ENCODE assay signal across 34 mouse cellular contexts in the genomic region with DNA sequence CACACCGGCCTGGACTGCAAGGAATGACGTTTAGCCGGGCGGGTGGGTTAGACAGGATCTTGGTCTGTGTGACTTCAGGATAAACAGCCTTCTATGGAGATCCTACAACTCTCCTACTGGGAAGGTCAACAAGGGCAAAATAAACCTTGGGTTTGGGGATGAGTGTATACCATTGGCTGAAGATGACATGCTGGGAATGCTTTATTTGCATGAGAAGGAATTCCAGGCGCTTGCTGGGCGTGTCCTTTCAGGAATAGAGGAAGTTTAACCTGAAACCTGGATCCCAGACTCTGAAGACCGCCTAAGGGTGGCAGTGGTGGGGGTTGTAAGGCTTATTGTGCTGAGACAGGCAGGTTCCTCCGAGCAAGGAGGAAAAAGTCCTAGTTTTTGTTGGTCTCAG. TPM values are rescaled to one million over a fixed set of nuclear protein-coding genes. Genes with fewer than 3 reads are reported as not detected.
DNase-seq lines count a peak whose midpoint lies in the region; ATAC-seq and TF ChIP-seq lines count a peak whose summit lies in the region.
"Had no signal": no experiment of that assay in that cellular context is flagged by ENCODE, and none has a peak within 500 bp of the region (broad histone marks: within the 10 kb centered on the region; RNA-seq: fewer than 3 reads in every experiment).

A gene (minus strand): TSS at position 25 of the 400 bp plus-strand sequence.

- peak; percentile 95 for DNase-seq in R1 (ENCODE audit: low read depth, low spot score)
- DNase-seq in left cerebral cortex, postnatal 10 days (ENCODE audit: extremely low spot score in 1 of 2, low spot score in 2 of 2), result no peak
- DNase-seq in hindbrain, embryonic 14.5 days (ENCODE audit: low spot score), result no peak
- DNase-seq: adrenal gland, adult 8-10 months; adrenal gland, postnatal 25 days; B cell, adult 2 months; cerebellum, adult 11-12 months; cerebellum, adult 8-10 months; cerebellum, postnatal 10 days; cerebellum, postnatal 36 days; embryo, embryonic 11 days; forebrain, postnatal 0 days; gastrocnemius, adult 2 months; gastrocnemius, postnatal 14 days; heart, postnatal 10 days; heart, postnatal 36 days; kidney, adult 2 months had no signal

- 71% methylated on average over 8 of the region's 8 CpGs for WGBS in hindbrain, embryonic 14.5 days

- no peaks in the 10 kb centered on the region for H3K36me3 ChIP-seq in ES-Bruce4 (ENCODE audit: control insufficient read depth, insufficient read depth, low read length, poor library complexity, severe bottlenecking)
- H3K36me3 ChIP-seq in hindbrain, embryonic 14.5 days (replicated peaks; ENCODE audit: control insufficient read depth, insufficient read depth), result no peaks in the 10 kb centered on the region
- H3K36me3 ChIP-seq: embryonic facial prominence, embryonic 10.5 days; embryonic facial prominence, embryonic 13.5 days; heart, embryonic 12.5 days; heart, embryonic 15.5 days; hindbrain, embryonic 10.5 days; hindbrain, embryonic 13.5 days had no signal

- no peak for ATAC-seq in erythroblast, adult 5-6 weeks (replicated peaks; ENCODE audit: low FRiP score, poor library complexity, severe bottlenecking)
- ATAC-seq in activated CD4-positive, CD25-positive, alpha-beta regulatory T cell, adult 4 months, result no peak
- no peak for ATAC-seq in hindbrain, embryonic 14.5 days (ENCODE audit: low FRiP score)
- ATAC-seq: forebrain, embryonic 14.5 days; forebrain, postnatal 0 days; hindbrain, postnatal 0 days; inflammation-experienced regulatory T-cells, adult 6 months; intestine, embryonic 16.5 days had no signal

- peak; percentile 64; the same call in 1 of the 2 replicates for TF ChIP-seq EP300 in ES-Bruce4 (IDR thresholded peaks at IDR 0.05; ENCODE audit: insufficient read depth, low read depth, low read length)

- H3K27ac ChIP-seq in ES-Bruce4 (ENCODE audit: insufficient read depth, low read length), result peak within 1 kb of the TSS; percentile 96
- H3K27ac ChIP-seq in hindbrain, embryonic 14.5 days, result no peak within 1 kb of the TSS
- H3K27ac ChIP-seq: embryonic facial prominence, embryonic 10.5 days; embryonic facial prominence, embryonic 13.5 days; gastrocnemius, adult 2 months; heart, embryonic 15.5 days; hindbrain, embryonic 10.5 days; hindbrain, embryonic 13.5 days; hindbrain, postnatal 0 days had no signal

- H3K4me3 ChIP-seq in ES-Bruce4 (ENCODE audit: low read depth, low read length), result peak within 1 kb of the TSS; percentile 95
- no peak within 1 kb of the TSS for H3K4me3 ChIP-seq in hindbrain, embryonic 14.5 days (replicated peaks; ENCODE audit: low read length)
- H3K4me3 ChIP-seq: embryonic facial prominence, embryonic 10.5 days; embryonic facial prominence, embryonic 13.5 days; gastrocnemius, adult 2 months; heart, embryonic 12.5 days; heart, embryonic 15.5 days; hindbrain, embryonic 10.5 days; hindbrain, embryonic 13.5 days had no signal

- H3K27me3 ChIP-seq in ES-Bruce4 (ENCODE audit: control insufficient read depth, insufficient read depth, low read length, poor library complexity, severe bottlenecking), result no peaks in the 10 kb centered on the region
- no peaks in the 10 kb centered on the region for H3K27me3 ChIP-seq in hindbrain, embryonic 14.5 days (ENCODE audit: control insufficient read depth, insufficient read depth, low read length)
- H3K27me3 ChIP-seq: CH12.LX; embryonic facial prominence, embryonic 13.5 days; heart, embryonic 12.5 days; heart, embryonic 15.5 days; hindbrain, embryonic 13.5 days had no signal

- TF ChIP-seq POLR2A in ES-Bruce4 (IDR thresholded peaks at IDR 0.05; ENCODE audit: insufficient read depth, low read length), result no peak

- no peaks in the 10 kb centered on the region for H3K9me3 ChIP-seq in ES-Bruce4 (replicated peaks; ENCODE audit: control insufficient read depth, insufficient read depth, low read length, poor library complexity, severe bottlenecking)
- H3K9me3 ChIP-seq in hindbrain, embryonic 14.5 days (ENCODE audit: control insufficient read depth, low read length), result no peaks in the 10 kb centered on the region
- H3K9me3 ChIP-seq: embryonic facial prominence, embryonic 10.5 days; embryonic facial prominence, embryonic 13.5 days; heart, embryonic 12.5 days; heart, embryonic 15.5 days; hindbrain, embryonic 10.5 days; hindbrain, embryonic 13.5 days had no signal

- intact Hi-C loops in left cerebral cortex, postnatal 10 days (cut with DNase I), result no loop called here

- peak within 1 kb of the TSS; percentile 70 for H3K9ac ChIP-seq in ES-Bruce4 (ENCODE audit: low read depth, poor library complexity, severe bottlenecking)
- H3K9ac ChIP-seq in hindbrain, embryonic 14.5 days, result no peak within 1 kb of the TSS
- H3K9ac ChIP-seq: embryonic facial prominence, embryonic 13.5 days; forebrain, postnatal 0 days; heart, embryonic 12.5 days; heart, embryonic 15.5 days; hindbrain, embryonic 13.5 days had no signal

- no peak within 1 kb of the TSS for H3K4me2 ChIP-seq in hindbrain, embryonic 14.5 days (replicated peaks)
- H3K4me2 ChIP-seq: embryonic facial prominence, embryonic 13.5 days; heart, embryonic 12.5 days; heart, embryonic 15.5 days; hindbrain, embryonic 13.5 days had no signal

- no peak for TF ChIP-seq CTCF in ES-Bruce4 (IDR thresholded peaks at IDR 0.05; ENCODE audit: low read depth, low read length)

- no peaks in the 10 kb centered on the region for H3K4me1 ChIP-seq in ES-Bruce4 (ENCODE audit: control insufficient read depth, insufficient read depth, low read length)
- no peaks in the 10 kb centered on the region for H3K4me1 ChIP-seq in hindbrain, embryonic 14.5 days (replicated peaks; ENCODE audit: control insufficient read depth, insufficient read depth, low read length)
- H3K4me1 ChIP-seq: embryonic facial prominence, embryonic 10.5 days; embryonic facial prominence, embryonic 13.5 days; heart, embryonic 12.5 days; heart, embryonic 15.5 days; hindbrain, embryonic 10.5 days; hindbrain, embryonic 13.5 days had no signal

RNA-seq across cellular contexts. Expression of the gene that starts here (rescaled TPM):
- 68.5 and 77.2 TPM in 2 replicates for polyA plus RNA-seq in ES-Bruce4 (2011; ENCODE audit: insufficient read depth, insufficient read length, low read depth, missing spikeins)
- 166 and 175 TPM in 2 replicates for total RNA-seq in erythroblast, adult 5-6 weeks (2015; ENCODE audit: low replicate concordance)
- 318 and 428 TPM in 2 replicates for total RNA-seq in erythroblast, adult 5-6 weeks (2017; ENCODE audit: low replicate concordance)
- polyA plus RNA-seq in activated CD4-positive, CD25-positive, alpha-beta regulatory T cell, adult 4 months (2017; shearing (Covaris generic)), result not detected
- total RNA-seq in left cerebral cortex, postnatal 10 days (2021), result under 1 TPM; 0.57 to 0.81 TPM
- 0.33 and 0.46 TPM in 2 replicates for polyA plus RNA-seq in hindbrain, embryonic 14.5 days (2014; fragmentation: Nextera tagmentation; extraction: Ambion mirVana)
- total RNA-seq: adrenal gland, adult 8-10 months; adrenal gland, postnatal 25 days; CH12.LX; gastrocnemius, adult 2 months; gastrocnemius, postnatal 14 days; gastrocnemius, postnatal 4 days; heart, adult 8-10 months; heart, postnatal 10 days; heart, postnatal 36 days had no signal
- polyA plus RNA-seq: embryonic facial prominence, embryonic 13.5 days; forebrain, embryonic 11.5 days; heart, embryonic 12.5 days; heart, embryonic 15.5 days; hindbrain, postnatal 0 days; inflammation-experienced regulatory T-cells, adult 6 months; intestine, embryonic 16.5 days; kidney, adult 2 months had no signal

Comparison
In these comparisons a context has a peak if more than half of its experiments do, and no peak if none do; other contexts are left out.
1. RNA of the gene that starts here (total RNA-seq): 166 to 428 TPM in erythroblast, adult 5-6 weeks; 0.57 to 0.81 TPM in left cerebral cortex, postnatal 10 days; every median in the first group is over 10 times any median in the second.
2. RNA of the gene that starts here (polyA plus RNA-seq): 68.5 to 77.2 TPM in ES-Bruce4; 0.33 to 0.46 TPM in hindbrain, embryonic 14.5 days and not detected in activated CD4-positive, CD25-positive, alpha-beta regulatory T cell, adult 4 months; every median in the first group is over 10 times any median in the second.